Mouse (Mus musculus) liver, postnatal 0 days (tissue): Measurements from ENCODE around the gene Hoxc4. TPM values are rescaled to one million over a fixed set of nuclear protein-coding genes. Genes with fewer than 3 reads are reported as not detected.

Source experiments
- ATAC-seq: fragments of 200-750 bp; cut with Nextera tagmentation; 2 replicates; pipeline ENCODE4 v1.8.0; 2017; ENCODE audit warnings: mild to moderate bottlenecking, moderate library complexity
- DNase-seq: peaks from one replicate; pipeline ENCODE4 v3.0.0-alpha.2; 2016
- H3K27ac ChIP-seq: fragments of 300-500 bp; sonication (generic); 2 replicates; pipeline ENCODE4 v1.5.1; 2014; ENCODE audit warnings: antibody characterized with exemption, moderate library complexity, mild to moderate bottlenecking, low read depth
- H3K27me3 ChIP-seq: fragments of 300-500 bp; sonication (generic); 2 replicates; pipeline ENCODE4 v1.6.1; 2014; ENCODE audit warnings: low read length, control low read depth, mixed read lengths; ENCODE audit not compliant: insufficient read depth
- H3K36me3 ChIP-seq: fragments of 300-500 bp; sonication (generic); replicated peaks from 2 replicates; pipeline ENCODE4 v1.6.1; 2014; ENCODE audit warnings: mild to moderate bottlenecking, control low read depth, low read length, moderate library complexity, mixed read lengths; ENCODE audit not compliant: insufficient read depth
- H3K4me1 ChIP-seq: fragments of 300-500 bp; sonication (generic); 2 replicates; pipeline ENCODE4 v1.6.1; 2014; ENCODE audit warnings: antibody characterized with exemption, mild to moderate bottlenecking, control low read depth; ENCODE audit not compliant: insufficient read depth
- H3K4me2 ChIP-seq: fragments of 300-500 bp; sonication (generic); 2 replicates; pipeline ENCODE4 v1.6.1; 2014; ENCODE audit warnings: low read depth, mild to moderate bottlenecking, low read length, moderate library complexity, mixed read lengths
- H3K4me3 ChIP-seq: fragments of 300-500 bp; sonication (generic); 2 replicates; pipeline ENCODE4 v1.5.1; 2014; ENCODE audit warnings: low read depth, low read length
- H3K9ac ChIP-seq: fragments of 300-500 bp; sonication (generic); replicated peaks from 2 replicates; pipeline ENCODE4 v1.6.1; 2014; ENCODE audit warnings: mild to moderate bottlenecking, moderate library complexity
- H3K9me3 ChIP-seq: fragments of 300-500 bp; sonication (generic); 2 replicates; pipeline ENCODE4 v1.6.1; 2016; ENCODE audit warnings: mild to moderate bottlenecking, control low read depth, low read length, mixed read lengths
- CTCF ChIP-seq: sonication (generic); IDR thresholded peaks from 2 replicates; pipeline ENCODE4 v1.5.1; 2016; ENCODE audit warnings: antibody characterized with exemption, low read depth
- EP300 ChIP-seq: IDR thresholded peaks from 2 replicates; pipeline ENCODE4 v1.6.1; 2016; ENCODE audit warnings: antibody characterized with exemption, low read depth, mild to moderate bottlenecking
- WGBS: fragments of 180-500 bp; shearing (Covaris S2); extraction: QIAGEN DNeasy Blood & Tissue Kit; methylation state at CpG from one replicate; pipeline ENCODE4 v1.1.7; 2014; ENCODE audit not compliant: insufficient replicate concordance; 5-methylcytosine and 5-hydroxymethylcytosine counted together
- polyA plus RNA-seq: library from polyadenylated mRNA; unstranded; fragments of >200 nt; fragmentation: Nextera tagmentation; extraction: Ambion mirVana; gene quantifications from 2 replicates; pipeline ENCODE4 v1.2.1, GENCODE M21; 2015

The Hoxc4 gene
- polyA plus RNA-seq, 1 experiment from 2014 or later, result 0.07 TPM

DNA sequence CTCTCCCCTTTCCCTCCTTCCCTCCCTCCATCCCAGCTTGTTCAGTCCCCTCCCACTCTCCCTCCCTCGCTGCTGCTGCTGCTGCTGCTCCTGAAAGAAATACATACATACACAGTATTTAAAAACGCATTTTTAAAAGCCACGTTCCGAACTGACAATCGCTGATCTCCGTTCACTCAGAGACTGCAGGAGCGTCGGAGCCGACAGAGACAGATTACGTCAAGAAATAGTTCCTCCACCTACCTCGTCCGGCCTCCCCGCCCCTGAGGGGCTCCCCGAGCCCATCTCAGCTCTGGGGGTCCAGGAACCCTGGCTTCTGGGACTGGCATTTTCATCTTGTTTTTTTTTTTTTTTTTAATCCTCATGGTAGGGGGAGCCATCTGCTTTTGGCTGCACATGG is 37.8 kb upstream of the Hoxc4 start:
- no peak overlapping the region for H3K4me3 ChIP-seq
- DNase-seq (no peak), ATAC-seq (no peak)
- H3K4me2 ChIP-seq, result no peak overlapping the region
- no peak for TF ChIP-seq EP300
- no peak for TF ChIP-seq CTCF
- no peak overlapping the region for H3K27ac ChIP-seq
- H3K9ac ChIP-seq, result no peak overlapping the region
- H3K36me3 ChIP-seq, result no peaks in the 10 kb centered on the region
- WGBS, result 0% methylated on average over 14 of the region's 14 CpGs
- H3K27me3 ChIP-seq, result peaks cover 98% of the 10 kb centered on the region
- H3K9me3 ChIP-seq, result no peaks in the 10 kb centered on the region
- H3K4me1 ChIP-seq, result peaks cover 13% of the 10 kb centered on the region

DNA sequence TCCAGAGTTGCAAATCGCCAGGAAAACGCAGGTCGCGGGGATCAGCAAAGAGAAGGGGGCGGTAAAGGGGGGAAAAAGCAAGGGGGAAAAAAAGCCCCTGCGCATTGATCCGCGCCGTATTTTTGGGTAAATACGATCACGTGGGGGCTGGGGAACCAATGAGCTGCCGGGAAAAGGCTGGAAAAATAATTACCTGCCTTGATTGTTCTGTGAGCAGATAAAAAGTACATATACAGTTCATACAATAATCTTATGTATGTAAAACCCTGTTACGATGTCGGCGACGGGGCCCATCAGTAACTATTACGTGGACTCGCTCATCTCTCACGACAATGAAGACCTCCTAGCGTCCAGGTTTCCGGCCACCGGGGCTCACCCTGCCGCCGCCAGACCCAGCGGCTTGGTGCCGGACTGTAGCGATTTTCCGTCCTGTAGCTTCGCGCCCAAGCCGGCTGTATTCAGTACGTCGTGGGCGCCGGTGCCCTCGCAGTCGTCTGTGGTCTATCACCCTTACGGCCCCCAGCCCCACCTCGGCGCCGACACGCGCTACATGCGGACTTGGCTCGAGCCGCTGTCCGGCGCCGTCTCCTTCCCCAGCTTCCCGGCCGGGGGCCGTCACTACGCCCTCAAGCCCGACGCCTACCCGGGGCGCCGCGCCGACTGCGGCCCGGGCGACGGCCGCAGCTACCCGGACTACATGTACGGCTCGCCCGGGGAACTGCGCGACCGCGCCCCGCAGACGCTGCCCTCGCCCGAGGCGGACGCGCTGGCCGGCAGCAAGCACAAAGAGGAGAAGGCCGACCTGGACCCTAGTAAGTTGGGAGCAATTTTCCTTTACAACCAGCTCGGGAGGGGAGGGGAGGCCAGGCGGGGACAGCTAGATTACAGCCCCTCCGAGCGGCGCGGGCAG is 37.1 kb upstream of the Hoxc4 start:
- peaks cover 98% of the 10 kb centered on the region for H3K27me3 ChIP-seq
- peaks cover 13% of the 10 kb centered on the region for H3K4me1 ChIP-seq
- peak overlapping the region; percentile 35 for H3K4me2 ChIP-seq
- peak overlapping the region; percentile 24 for H3K4me3 ChIP-seq
- no peaks in the 10 kb centered on the region for H3K9me3 ChIP-seq
- 1% methylated on average over 88 of the region's 88 CpGs for WGBS
- no peak for TF ChIP-seq EP300
- H3K9ac ChIP-seq, result no peak overlapping the region
- no peak overlapping the region for H3K27ac ChIP-seq
- DNase-seq (peak; percentile 23), ATAC-seq (no peak)
- no peaks in the 10 kb centered on the region for H3K36me3 ChIP-seq

DNA sequence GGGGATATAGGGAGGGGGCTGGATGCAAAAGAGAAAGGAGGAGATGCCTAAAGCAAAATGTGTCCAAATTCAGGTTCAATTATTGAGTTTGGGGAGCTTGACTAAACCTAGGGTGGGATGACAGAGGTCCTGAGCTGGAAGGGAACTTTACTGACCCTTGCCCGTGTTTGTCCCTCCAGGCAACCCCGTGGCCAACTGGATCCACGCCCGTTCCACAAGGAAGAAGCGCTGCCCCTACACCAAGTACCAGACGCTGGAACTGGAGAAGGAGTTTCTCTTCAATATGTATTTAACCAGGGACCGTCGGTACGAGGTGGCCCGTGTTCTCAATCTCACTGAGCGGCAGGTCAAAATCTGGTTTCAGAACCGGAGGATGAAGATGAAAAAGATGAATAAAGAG is 35.0 kb upstream of the Hoxc4 start:
- H3K9ac ChIP-seq, result no peak overlapping the region
- no peaks in the 10 kb centered on the region for H3K36me3 ChIP-seq
- no peak overlapping the region for H3K4me3 ChIP-seq
- ATAC-seq, result no peak
- peaks cover 5% of the 10 kb centered on the region for H3K4me1 ChIP-seq
- TF ChIP-seq EP300, result no peak
- TF ChIP-seq CTCF, result no peak
- no peak overlapping the region for H3K27ac ChIP-seq
- H3K4me2 ChIP-seq, result no peak overlapping the region
- 2% methylated on average over 12 of the region's 12 CpGs for WGBS
- DNase-seq, result no peak
- H3K9me3 ChIP-seq, result no peaks in the 10 kb centered on the region
- H3K27me3 ChIP-seq, result peaks cover 98% of the 10 kb centered on the region

GRCm38 (mm10) chr15:102984521-102984920 is 34.2 kb upstream of the Hoxc4 start:
- no peak overlapping the region for H3K4me2 ChIP-seq
- WGBS, result 14% methylated on average over 10 of the region's 10 CpGs
- no peak for TF ChIP-seq CTCF
- TF ChIP-seq EP300, result no peak

GRCm38 (mm10) chr15:102984925-102985324 is 33.8 kb upstream of the Hoxc4 start:
- Histone ChIP-seq H3K4me3 (no peak overlapping the region), H3K4me2 (no peak overlapping the region), H3K27ac (no peak overlapping the region), H3K36me3 (no peaks in the 10 kb centered on the region), H3K9ac (no peak overlapping the region), H3K4me1 (peaks cover 5% of the 10 kb centered on the region), H3K27me3 (peaks cover 98% of the 10 kb centered on the region), H3K9me3 (no peaks in the 10 kb centered on the region)
- ATAC-seq (no peak), DNase-seq (no peak)
- TF ChIP-seq CTCF (no peak), EP300 (no peak)
- 21% methylated on average over 3 of the region's 3 CpGs for WGBS

More at GRCm38 (mm10) chr15:102984521-102984920, 34.2 kb upstream of the Hoxc4 start:
- ATAC-seq, result no peak
- no peak overlapping the region for H3K9ac ChIP-seq
- no peak overlapping the region for H3K4me3 ChIP-seq
- H3K27ac ChIP-seq, result no peak overlapping the region
- no peaks in the 10 kb centered on the region for H3K36me3 ChIP-seq
- no peak for DNase-seq
- peaks cover 5% of the 10 kb centered on the region for H3K4me1 ChIP-seq
- H3K27me3 ChIP-seq, result peaks cover 98% of the 10 kb centered on the region
- no peaks in the 10 kb centered on the region for H3K9me3 ChIP-seq

DNA sequence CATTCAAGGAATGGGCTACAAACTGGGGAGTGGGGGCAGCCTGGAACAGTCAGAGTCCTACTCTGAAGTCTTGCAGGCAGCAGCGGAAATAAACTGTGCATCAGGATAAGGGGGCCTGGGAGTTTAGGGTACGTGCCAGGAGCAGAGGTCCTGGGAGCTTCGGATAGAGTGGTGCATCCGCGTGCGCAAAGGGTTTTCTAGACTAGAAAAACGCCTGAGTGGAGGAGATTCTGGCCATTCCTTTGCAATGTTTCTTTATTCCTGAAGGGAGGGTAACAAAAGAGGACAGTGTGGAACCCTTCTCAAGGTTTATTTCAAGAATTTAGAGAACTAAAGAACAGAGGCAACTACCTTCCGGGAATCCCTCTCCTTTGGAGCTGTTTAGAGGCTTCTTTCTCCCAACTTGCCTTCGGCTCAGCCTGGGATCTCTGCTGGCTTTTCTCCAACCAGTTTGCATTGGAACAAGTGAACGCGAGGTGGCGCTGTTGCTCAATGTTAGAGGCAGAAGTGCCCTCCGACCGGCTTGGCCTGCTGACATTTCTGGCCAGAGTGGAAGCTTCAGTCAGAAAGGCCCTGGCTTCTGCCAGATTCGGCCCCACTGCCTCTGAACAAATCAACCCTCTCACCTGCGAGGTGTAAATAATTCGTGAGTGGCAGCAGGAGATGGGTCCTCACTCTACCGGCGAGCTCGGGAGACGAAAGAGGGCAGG is 31.5 kb upstream of the Hoxc4 start:
- Histone ChIP-seq H3K4me1 (no peaks in the 10 kb centered on the region), H3K9ac (no peak overlapping the region), H3K4me2 (no peak overlapping the region), H3K36me3 (no peaks in the 10 kb centered on the region), H3K27ac (no peak overlapping the region), H3K9me3 (no peaks in the 10 kb centered on the region), H3K4me3 (no peak overlapping the region), H3K27me3 (peaks cover 98% of the 10 kb centered on the region)
- WGBS, result 5% methylated on average over 21 of the region's 21 CpGs
- TF ChIP-seq EP300, result no peak
- TF ChIP-seq CTCF, result peak; percentile 91
- peak; percentile 91 for DNase-seq
- peak; percentile 67; the same call in 1 of the 2 replicates for ATAC-seq
